Mouse (Mus musculus) midbrain, embryonic 11.5 days (tissue): Measurements from ENCODE around the gene Kansl2. TPM values are rescaled to one million over a fixed set of nuclear protein-coding genes. Genes with fewer than 3 reads are reported as not detected.

Experiments used
- microRNA-seq: library from miRNA; unstranded; fragments of <30 nt; microRNA quantifications from one replicate; pipeline ENCODE4, GENCODE M21; 2017
- polyA plus RNA-seq: library from polyadenylated mRNA; unstranded; fragments of >200 nt; fragmentation: Nextera tagmentation; extraction: Ambion mirVana; gene quantifications from 2 replicates; pipeline ENCODE4 v1.2.1, GENCODE M21; 2014

Gene Kansl2
- polyA plus RNA-seq, 1 experiment from 2014 or later: 140 TPM

Small RNAs within 50 kb of the gene (microRNA-seq; reads per million reads assigned to microRNA genes)
- gene Mir1291: 1.3 reads per million

Other genes starting within 250 kb of the Kansl2 start
- 1.6 and 1.9 TPM in 2 replicates for gene Zfp641, start 238.1 kb downstream of the Kansl2 start, polyA plus RNA-seq
- gene Olfr285, start 216.9 kb downstream of the Kansl2 start, polyA plus RNA-seq: not detected in 2 replicates
- not detected in 2 replicates for gene Olfr284, start 193.3 kb downstream of the Kansl2 start, polyA plus RNA-seq
- gene Olfr283, start 153.3 kb downstream of the Kansl2 start, polyA plus RNA-seq: not detected in 2 replicates
- not detected in 2 replicates for gene Olfr282, start 103.0 kb downstream of the Kansl2 start, polyA plus RNA-seq
- not detected in 2 replicates for gene Olfr281, start 81.7 kb downstream of the Kansl2 start, polyA plus RNA-seq
- gene OR5BS1P, start 64.4 kb downstream of the Kansl2 start, polyA plus RNA-seq: not detected in 2 replicates
- gene Lalba, start 51.5 kb downstream of the Kansl2 start, polyA plus RNA-seq: not detected in 2 replicates
- not detected in 2 replicates for gene Olfr279, start 41.9 kb downstream of the Kansl2 start, polyA plus RNA-seq
- 60.7 and 61.9 TPM in 2 replicates for gene Ccnt1, start 36.7 kb upstream of the Kansl2 start, polyA plus RNA-seq
- 0.44 TPM in 1 of 2 replicates, not detected in the other for gene 4930415O20Rik, start 36.7 kb upstream of the Kansl2 start, polyA plus RNA-seq
- 9.3 and 10.6 TPM in 2 replicates for gene Adcy6, start 75.8 kb upstream of the Kansl2 start, polyA plus RNA-seq
- gene Cacnb3, start 96.6 kb upstream of the Kansl2 start, polyA plus RNA-seq: 35.5 and 39.5 TPM in 2 replicates
- gene Ddx23, start 128.6 kb upstream of the Kansl2 start, polyA plus RNA-seq: 24.8 and 24.9 TPM in 2 replicates
- 6.1 and 6.3 TPM in 2 replicates for gene Rnd1, start 143.2 kb upstream of the Kansl2 start, polyA plus RNA-seq
- 0.71 and 1.4 TPM in 2 replicates for gene Ccdc65, start 173.9 kb upstream of the Kansl2 start, polyA plus RNA-seq
- 10.3 and 10.5 TPM in 2 replicates for gene Fkbp11, start 193.9 kb upstream of the Kansl2 start, polyA plus RNA-seq
- 28.1 and 33.4 TPM in 2 replicates for gene Arf3, start 228.9 kb upstream of the Kansl2 start, polyA plus RNA-seq
- gene Wnt10b, start 243.9 kb upstream of the Kansl2 start, polyA plus RNA-seq: 0.30 and 0.40 TPM in 2 replicates